Mouse (Mus musculus) adrenal gland, postnatal 36 days (tissue): ENCODE results near the gene Borcs6. TPM values are rescaled to one million over a fixed set of nuclear protein-coding genes. Genes with fewer than 3 reads are reported as not detected.

ENCODE experiments used
- DNase-seq, 2 experiments: peaks; one replicate each; pipeline ENCODE4 v3.0.0; 2021; ENCODE audit warnings: mixed read lengths in 1 of 2
- total RNA-seq, 2 experiments: library from RNA; stranded (reverse); gene quantifications; 2 replicates each; pipeline ENCODE4 v1.2.3; 2021

The Borcs6 gene
- total RNA-seq, 2 experiments from 2014 or later: 26.4 to 30.4 TPM

GRCm38 (mm10) chr11:69101604-69102402 is 42.3 kb downstream of the Borcs6 start:
- DNase-seq: no peak

DNA sequence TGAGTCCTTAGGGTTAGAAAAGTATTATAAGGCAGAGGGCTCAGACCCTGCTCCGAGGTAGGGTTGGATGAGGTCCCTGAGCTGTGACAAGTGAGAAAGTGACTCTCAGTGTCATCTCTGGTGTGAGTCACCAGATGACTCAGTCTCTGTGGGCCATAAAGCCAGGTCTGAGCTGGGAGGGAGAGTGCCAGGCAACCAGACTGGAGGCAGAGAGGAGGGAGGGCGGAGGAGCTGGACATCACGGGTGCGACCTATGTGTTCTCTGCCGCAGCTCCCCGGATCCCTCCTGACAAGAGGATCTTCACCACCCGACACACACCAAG is 42.8 kb downstream of the Borcs6 start:
- peak; percentile 80 to 83 for DNase-seq

GRCm38 (mm10) chr11:69103121-69103520 is 43.6 kb downstream of the Borcs6 start:
- no peak for DNase-seq

- no peak for DNase-seq
These were observed 44.3 kb downstream of the Borcs6 start for GRCm38 (mm10) chr11:69103531-69104435.

- no peak for DNase-seq
These were observed 45.0 kb downstream of the Borcs6 start for GRCm38 (mm10) chr11:69104487-69104886.

DNA sequence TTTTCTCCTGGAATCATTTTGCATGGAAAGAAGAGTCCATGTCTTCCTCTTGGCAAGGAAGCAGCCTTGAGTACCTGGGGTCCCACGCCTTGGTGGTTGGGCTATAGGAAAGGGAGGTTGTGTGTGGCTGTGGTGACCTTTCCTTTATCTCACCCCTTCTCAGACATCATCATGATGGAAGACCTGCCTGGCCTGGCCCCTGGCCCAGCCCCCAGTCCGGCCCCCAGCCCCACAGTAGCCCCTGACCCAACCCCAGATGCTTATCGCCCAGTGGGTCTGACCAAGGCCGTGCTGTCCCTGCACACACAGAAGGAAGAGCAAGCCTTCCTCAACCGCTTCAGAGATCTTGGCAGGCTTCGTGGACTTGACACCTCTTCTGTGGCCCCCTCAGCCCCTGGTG is 45.7 kb downstream of the Borcs6 start:
- no peak for DNase-seq

DNA sequence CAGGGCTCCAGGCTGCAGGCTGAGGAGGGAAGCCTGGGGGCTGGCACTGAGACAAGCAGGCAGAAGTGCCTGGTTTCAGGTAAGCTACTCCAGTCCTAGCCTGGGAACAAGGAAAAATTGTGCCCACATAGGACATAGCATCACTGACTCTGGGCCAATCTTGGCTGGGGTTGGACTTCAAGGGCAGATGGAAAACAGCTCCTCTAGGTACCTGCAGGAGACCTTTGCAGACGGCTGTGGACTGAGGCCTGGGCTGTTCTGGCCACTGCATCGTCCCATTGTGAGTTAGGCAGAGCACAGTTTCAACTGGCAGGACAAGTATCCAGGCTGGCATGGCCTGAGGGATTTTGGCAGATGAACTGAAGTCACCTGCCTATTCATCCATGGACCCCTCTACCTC is 46.3 kb downstream of the Borcs6 start:
- DNase-seq: no peak

DNA sequence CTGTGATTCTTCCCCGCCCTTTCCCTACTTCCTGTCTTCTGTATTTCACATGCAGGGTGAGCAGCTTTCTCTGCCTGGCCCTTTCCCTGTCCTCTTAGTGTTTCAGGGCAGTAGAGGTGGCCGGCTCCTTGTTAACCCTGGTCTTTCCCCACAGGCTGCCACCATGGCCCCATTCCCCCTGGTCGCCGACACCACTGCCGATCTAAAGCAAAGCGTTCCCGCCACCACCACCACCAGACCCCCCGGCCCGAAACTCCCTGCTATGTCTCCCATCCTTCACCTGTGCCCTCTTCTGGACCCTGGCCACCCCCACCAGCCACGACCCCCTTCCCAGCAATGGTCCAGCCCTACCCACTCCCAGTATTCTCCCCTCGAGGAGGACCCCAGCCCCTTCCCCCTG is 46.8 kb downstream of the Borcs6 start:
- DNase-seq: no peak

DNA sequence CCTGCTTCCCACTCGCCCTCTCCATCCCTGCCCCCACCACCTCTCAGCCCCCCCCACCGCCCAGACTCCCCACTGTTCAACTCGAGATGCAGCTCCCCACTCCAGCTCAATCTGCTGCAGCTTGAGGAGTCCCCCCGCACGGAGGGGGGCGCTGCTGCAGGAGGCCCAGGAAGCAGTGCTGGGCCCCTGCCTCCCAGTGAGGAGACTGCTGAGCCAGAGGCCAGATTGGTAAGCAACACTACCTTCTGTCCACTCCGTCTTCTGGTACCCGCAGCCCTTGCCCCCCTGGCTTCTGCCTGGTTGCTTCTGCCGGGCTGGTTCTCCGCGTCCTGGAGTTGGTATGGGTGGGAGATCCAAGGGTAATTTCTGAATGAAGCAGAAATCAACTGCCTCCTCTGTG is 47.3 kb downstream of the Borcs6 start:
- DNase-seq: no peak

GRCm38 (mm10) chr11:69107676-69108075 is 48.2 kb downstream of the Borcs6 start:
- no peak for DNase-seq

- DNase-seq: no peak
These were observed 48.7 kb downstream of the Borcs6 start for GRCm38 (mm10) chr11:69108223-69108622.

DNA sequence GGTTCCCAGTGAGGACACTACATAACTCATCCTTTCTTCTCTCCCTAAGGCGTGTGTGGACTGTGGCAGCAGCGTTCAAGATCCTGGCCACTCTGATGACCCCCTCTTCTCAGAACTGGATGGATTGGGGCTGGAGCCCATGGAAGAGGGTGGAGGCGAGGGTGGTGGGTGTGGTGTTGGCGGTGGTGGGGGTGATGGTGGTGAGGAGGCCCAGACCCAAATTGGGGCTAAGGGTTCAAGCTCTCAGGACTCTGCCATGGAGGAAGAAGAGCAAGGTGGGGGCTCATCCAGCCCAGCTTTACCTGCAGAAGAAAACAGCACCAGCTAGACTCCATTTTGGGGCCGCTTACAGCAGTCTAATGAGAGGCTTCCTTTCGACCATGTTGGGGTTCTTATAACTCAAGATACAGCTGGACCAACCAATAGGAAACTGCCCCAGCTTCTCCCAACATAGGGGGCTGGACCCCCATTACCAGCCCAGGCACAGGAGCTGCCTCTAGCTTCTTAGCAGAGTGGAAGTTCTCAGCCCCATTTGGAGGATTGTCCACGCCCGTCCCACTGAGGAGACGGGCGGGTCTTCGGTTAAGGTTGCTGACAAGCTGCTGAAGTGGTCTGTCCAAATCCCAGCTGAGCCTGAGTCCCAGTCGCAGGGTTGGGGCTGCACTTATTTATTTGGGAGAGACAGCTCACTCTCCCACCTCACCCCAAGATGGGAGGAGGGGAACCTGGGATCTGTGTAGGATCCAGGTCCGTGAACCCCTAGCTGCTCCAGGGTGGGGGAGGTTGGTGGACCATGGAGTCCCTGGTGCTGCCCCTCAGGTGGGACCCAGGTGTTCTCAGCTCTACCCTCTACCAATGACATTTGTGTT is 49.7 kb downstream of the Borcs6 start:
- no peak for DNase-seq

DNA sequence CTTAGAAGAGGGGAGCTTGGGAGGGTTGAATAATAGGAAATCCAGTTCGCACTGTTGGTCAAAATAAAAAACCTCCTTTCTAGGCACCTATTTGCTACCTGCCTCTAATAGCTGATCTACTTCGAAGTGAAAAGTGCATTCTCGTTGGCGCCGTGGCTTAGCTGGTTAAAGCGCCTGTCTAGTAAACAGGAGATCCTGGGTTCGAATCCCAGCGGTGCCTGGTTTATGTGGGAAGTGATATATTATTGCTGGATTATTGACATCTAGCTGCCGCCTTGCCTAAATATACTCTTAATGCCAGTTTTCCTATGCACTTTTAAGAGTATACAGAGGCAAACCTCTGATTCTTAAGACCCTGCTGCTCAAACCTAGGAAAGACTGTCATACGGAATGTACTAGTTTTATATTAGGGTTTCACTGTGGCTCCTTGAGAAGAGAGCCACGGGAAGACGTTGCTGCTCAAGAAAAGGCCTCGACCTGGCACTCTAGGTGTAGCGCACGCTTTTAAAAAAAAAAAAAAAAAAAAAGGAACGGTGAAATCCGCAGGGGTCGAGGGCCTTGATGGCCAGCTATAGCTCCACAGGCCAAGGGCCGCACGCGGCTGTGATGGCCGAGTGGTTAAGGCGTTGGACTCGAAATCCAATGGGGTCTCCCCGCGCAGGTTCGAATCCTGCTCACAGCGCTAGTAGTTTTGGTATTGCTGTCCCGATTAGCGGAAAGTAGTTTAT is 51.0 kb downstream of the Borcs6 start:
- DNase-seq: peak; percentile 93 to 94

Other genes with a start within 250 kb of the Borcs6 start
- gene Ndel1, start 187.9 kb upstream of the Borcs6 start, total RNA-seq: 10 to 100 TPM; 58.4 to 81.8 TPM
- under 1 TPM in 1 of 2 experiments, not detected in 1; 0.13 TPM for gene Rnf222, start 171.2 kb upstream of the Borcs6 start, total RNA-seq
- gene Rpl26, start 158.1 kb upstream of the Borcs6 start, total RNA-seq: 1,000 to 10,000 TPM; 1,232 to 1,254 TPM
- under 1 TPM in 1 of 2 experiments, not detected in 1; 0.46 TPM for gene Odf4, start 132.6 kb upstream of the Borcs6 start, total RNA-seq
- gene Arhgef15, start 102.2 kb upstream of the Borcs6 start, total RNA-seq: 10 to 100 TPM; 14.8 to 19.9 TPM
- gene Slc25a35, start 91.6 kb upstream of the Borcs6 start, total RNA-seq: 10 to 100 TPM; 28.8 to 36.4 TPM
- gene Rangrf, start 84.5 kb upstream of the Borcs6 start, total RNA-seq: 10 to 100 TPM; 22.5 to 23.3 TPM
- 10 to 100 TPM; 28.3 to 30.6 TPM for gene Pfas, start 51.3 kb upstream of the Borcs6 start, total RNA-seq
- gene Ctc1, start 43.8 kb upstream of the Borcs6 start, total RNA-seq: 10 to 100 TPM; 19.5 to 28.9 TPM
- gene Aurkb, start 14.1 kb upstream of the Borcs6 start, total RNA-seq: 1 to 10 TPM; 5.0 to 6.4 TPM
- gene Tmem107, start 11.1 kb downstream of the Borcs6 start, total RNA-seq: 10 to 100 TPM; 13.5 to 17.5 TPM
- gene Vamp2, start 28.8 kb downstream of the Borcs6 start, total RNA-seq: 100 to 1,000 TPM; 116 to 130 TPM
- 100 to 1,000 TPM; 112 to 153 TPM for gene Per1, start 35.5 kb downstream of the Borcs6 start, total RNA-seq
- gene Hes7, start 60.7 kb downstream of the Borcs6 start, total RNA-seq: under 1 TPM; 0.17 to 0.26 TPM
- gene 9130213A22Rik, start 62.9 kb downstream of the Borcs6 start, total RNA-seq: under 1 TPM; 0.50 to 0.76 TPM
- gene Aloxe3, start 66.2 kb downstream of the Borcs6 start, total RNA-seq: 1 to 10 TPM in 1 of 2 experiments, under 1 TPM in 1; 0.63 to 1.1 TPM
- gene Alox12b, start 97.3 kb downstream of the Borcs6 start, total RNA-seq: not detected
- not detected for gene Alox8, start 138.1 kb downstream of the Borcs6 start, total RNA-seq
- not detected for gene Gucy2e, start 177.3 kb downstream of the Borcs6 start, total RNA-seq